7 mouse cellular contexts compared by ENCODE assay signal in the genomic region with DNA sequence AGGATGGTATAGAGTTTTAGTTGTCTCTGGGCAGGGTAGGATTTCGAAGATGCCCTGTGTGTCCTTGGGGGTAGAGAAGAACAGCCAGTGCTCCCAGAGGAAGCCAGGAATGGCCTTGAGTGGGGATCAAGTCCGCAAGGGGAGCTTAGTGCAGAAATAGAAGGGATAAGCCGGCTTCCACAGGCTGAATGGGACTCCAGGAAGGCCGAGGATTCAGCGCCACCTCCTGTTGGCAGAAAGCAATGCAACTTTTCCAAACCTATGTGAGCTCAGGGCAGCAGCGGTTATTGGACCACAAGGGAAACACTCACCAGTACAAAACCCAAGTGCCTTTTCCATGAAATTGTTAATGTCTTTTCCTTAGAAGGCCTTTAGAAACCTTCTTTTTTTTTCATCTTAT. TPM values are rescaled to one million over a fixed set of nuclear protein-coding genes. Genes with fewer than 3 reads are reported as not detected.
A peak's percentile ranks its signal among the peaks of the same experiment; 100 is the strongest.
DNase-seq lines count a peak whose midpoint lies in the region; ATAC-seq and TF ChIP-seq lines count a peak whose summit lies in the region.

No protein-coding gene starts in this region.

- no peaks in the 10 kb centered on the region for H3K36me3 ChIP-seq in hindbrain, postnatal 0 days (ENCODE audit: insufficient read depth, low read length)
- H3K36me3 ChIP-seq in midbrain, embryonic 10.5 days: no peaks in the 10 kb centered on the region
- H3K36me3 ChIP-seq in stomach, embryonic 14.5 days (ENCODE audit: control insufficient read depth, insufficient read depth, low read length): no peaks in the 10 kb centered on the region

- ATAC-seq in hindbrain, postnatal 0 days: peak; percentile 67
- ATAC-seq in stomach, embryonic 14.5 days (ENCODE audit: insufficient number of reproducible peaks, insufficient read depth, low FRiP score, low read depth): peak; percentile 59; the same call in 1 of the 2 replicates

- peak; percentile 77 to 78 for DNase-seq in adrenal gland, adult 18-20 months (ENCODE audit: low spot score in 2 of 2)
- peak; percentile 56 for DNase-seq in cerebellum, adult 9-10 months
- peak; percentile 60 to 87 for DNase-seq in frontal cortex, postnatal 10 days (ENCODE audit: low spot score in 2 of 2)
- peak; percentile 92 for DNase-seq in hindbrain, postnatal 0 days (ENCODE audit: low spot score)
- DNase-seq in layer of hippocampus, postnatal 36 days: peak; percentile 83 to 86
- DNase-seq in midbrain, embryonic 10.5 days (ENCODE audit: low spot score): peak; percentile 79

- no peak overlapping the region for H3K9ac ChIP-seq in hindbrain, postnatal 0 days (replicated peaks; ENCODE audit: low read length)
- no peak overlapping the region for H3K9ac ChIP-seq in stomach, embryonic 14.5 days (replicated peaks; ENCODE audit: low read depth, low read length)

- peak; percentile 98 for TF ChIP-seq CTCF in hindbrain, postnatal 0 days (IDR thresholded peaks at IDR 0.05; ENCODE audit: low read depth)

- H3K4me3 ChIP-seq in hindbrain, postnatal 0 days (ENCODE audit: low read length): no peak overlapping the region
- no peak overlapping the region for H3K4me3 ChIP-seq in midbrain, embryonic 10.5 days
- H3K4me3 ChIP-seq in stomach, embryonic 14.5 days (ENCODE audit: low read depth, low read length): no peak overlapping the region

- 9% methylated on average over 6 of the region's 6 CpGs for WGBS in hindbrain, postnatal 0 days
- WGBS in midbrain, embryonic 10.5 days: 7% methylated on average over 6 of the region's 6 CpGs
- WGBS in stomach, embryonic 14.5 days: 8% methylated on average over 6 of the region's 6 CpGs

- H3K27me3 ChIP-seq in hindbrain, postnatal 0 days (ENCODE audit: insufficient read depth, low read length): no peaks in the 10 kb centered on the region
- H3K27me3 ChIP-seq in midbrain, embryonic 10.5 days (ENCODE audit: low read depth, poor library complexity, severe bottlenecking): peaks cover 24% of the 10 kb centered on the region
- no peaks in the 10 kb centered on the region for H3K27me3 ChIP-seq in stomach, embryonic 14.5 days (ENCODE audit: control insufficient read depth, insufficient read depth, low read length)

- H3K9me3 ChIP-seq in hindbrain, postnatal 0 days (ENCODE audit: low read length): no peaks in the 10 kb centered on the region
- H3K9me3 ChIP-seq in midbrain, embryonic 10.5 days (replicated peaks): no peaks in the 10 kb centered on the region
- no peaks in the 10 kb centered on the region for H3K9me3 ChIP-seq in stomach, embryonic 14.5 days (ENCODE audit: control insufficient read depth, low read depth, low read length)

- no peak overlapping the region for H3K4me2 ChIP-seq in hindbrain, postnatal 0 days (ENCODE audit: low read depth, low read length)
- no peak overlapping the region for H3K4me2 ChIP-seq in stomach, embryonic 14.5 days (replicated peaks; ENCODE audit: low read depth, low read length)

- no peak overlapping the region for H3K27ac ChIP-seq in hindbrain, postnatal 0 days
- no peak overlapping the region for H3K27ac ChIP-seq in midbrain, embryonic 10.5 days (replicated peaks)
- no peak overlapping the region for H3K27ac ChIP-seq in stomach, embryonic 14.5 days (ENCODE audit: low read length)

- peaks cover 14% of the 10 kb centered on the region; the same call in 1 of the 2 replicates for H3K4me1 ChIP-seq in hindbrain, postnatal 0 days (ENCODE audit: insufficient read depth, low read length)
- H3K4me1 ChIP-seq in midbrain, embryonic 10.5 days: peaks cover 13% of the 10 kb centered on the region
- 0 out of 2 replicates have a peak, but pooled peaks cover 5% of the 10 kb centered on the region for H3K4me1 ChIP-seq in stomach, embryonic 14.5 days (ENCODE audit: control insufficient read depth, insufficient read depth, low read length)

RNA-seq across cellular contexts. Expression of a gene that starts 3.4 kb away (rescaled TPM):
- under 1 TPM; 0.70 to 0.77 TPM for total RNA-seq in adrenal gland, adult 18-20 months (2021)
- total RNA-seq in hindbrain, postnatal 0 days (2014; rRNA removed): 5.3 and 6.1 TPM in 2 replicates
- polyA plus RNA-seq in hindbrain, postnatal 0 days (2015; fragmentation: Nextera tagmentation; extraction: Ambion mirVana): 3.9 and 4.1 TPM in 2 replicates
- total RNA-seq in layer of hippocampus, postnatal 36 days (2021): 1 to 10 TPM; 3.4 to 5.9 TPM
- 0.24 and 0.49 TPM in 2 replicates for polyA plus RNA-seq in midbrain, embryonic 10.5 days (2016; fragmentation: Nextera tagmentation; extraction: Ambion mirVana)
- polyA plus RNA-seq in stomach, embryonic 14.5 days (2014; fragmentation: Nextera tagmentation; extraction: Ambion mirVana): 30.9 and 32.5 TPM in 2 replicates
